Mouse (Mus musculus): ENCODE data around the gene Ankrd31. TPM values are rescaled to one million over a fixed set of nuclear protein-coding genes. Genes with fewer than 3 reads are reported as not detected.

The Ankrd31 gene
- polyA plus RNA-seq, 1 experiment = not detected

- Histone ChIP-seq H3K4me1 (ENCODE audit: control insufficient read depth, insufficient read depth, low read length) (no peaks in the 10 kb centered on the region), H3K4me3 (replicated peaks; ENCODE audit: extremely low read depth, low read depth, low read length) (no peak overlapping the region)
- TF ChIP-seq POLR2A (IDR thresholded peaks at IDR 0.05; ENCODE audit: borderline replicate concordance, extremely low read depth, low read depth, low read length) = no peak
- no peak for TF ChIP-seq CTCF (IDR thresholded peaks at IDR 0.05; ENCODE audit: insufficient read depth, low read length)
- WGBS = 51% methylated on average over 6 of the region's 6 CpGs
- no peak for DNase-seq
Measured at GRCm38 (mm10) chr13:96956466-96956865, 208.4 kb downstream of the Ankrd31 start.

Other genes with a start within 250 kb of the Ankrd31 start
- gene Polk, start 205.7 kb upstream of the Ankrd31 start, polyA plus RNA-seq (2012; rRNA removed) = 1.7 and 3.6 TPM in 2 replicates
- 15.2 and 21.4 TPM in 2 replicates for gene Col4a3bp, start 205.7 kb upstream of the Ankrd31 start, polyA plus RNA-seq (2012; rRNA removed)
- gene Hmgcr, start 77.3 kb upstream of the Ankrd31 start, polyA plus RNA-seq (2012; rRNA removed) = 13.6 and 18.2 TPM in 2 replicates
- 0.07 and 0.08 TPM in 2 replicates for gene Gcnt4, start 176.4 kb downstream of the Ankrd31 start, polyA plus RNA-seq (2012; rRNA removed)

Measured in lung, adult 2 months (tissue).